Mouse (Mus musculus) myocyte (in vitro differentiated cells): ENCODE measurements around the gene Akt1s1.

ENCODE experiments used
- E2F4 ChIP-seq: IDR thresholded peaks from one replicate; pipeline ENCODE4 v1.6.1; 2011; ENCODE audit warnings: mild to moderate bottlenecking, control low read depth, moderate library complexity; ENCODE audit not compliant: insufficient read depth
- POLR2A ChIP-seq: IDR thresholded peaks from one replicate; pipeline ENCODE4 v1.6.1; 2011; ENCODE audit warnings: low read depth, mild to moderate bottlenecking, control low read depth, moderate library complexity; ENCODE audit not compliant: insufficient read length

- TF ChIP-seq POLR2A (no peak), E2F4 (no peak)
Observed at GRCm38 (mm10) chr7:44886964-44887363, 38.2 kb downstream of the Akt1s1 start.
